Mouse (Mus musculus) erythroblast, embryonic 14.5 days (primary cell): ENCODE data around the gene Col6a5.

Experiments used
- GATA1 ChIP-seq: IDR thresholded peaks from 2 replicates; pipeline ENCODE4 v1.6.1; 2012; ENCODE audit warnings: low read length, inconsistent platforms, mixed read lengths
- TAL1 ChIP-seq: IDR thresholded peaks from 3 replicates; pipeline ENCODE4 v1.6.1; 2012; ENCODE audit warnings: low read length, inconsistent platforms, mixed read lengths

- TF ChIP-seq TAL1 (no peak), GATA1 (no peak)
Observed at GRCm38 (mm10) chr9:105949755-105950154, 10.7 kb downstream of the Col6a5 start.
